Mouse (Mus musculus) E14TG2a.4 (cell line): ENCODE data around the gene Csf2.

Source experiments
- CTCF ChIP-seq: conservative IDR thresholded peaks from 2 replicates; pipeline ENCODE4 v1.5.1; 2014; ENCODE audit warnings: low read length
- NANOG ChIP-seq: IDR thresholded peaks from 2 replicates; pipeline ENCODE4 v1.6.1; 2014; ENCODE audit warnings: borderline replicate concordance, low read length, mixed read lengths
- POU5F1 ChIP-seq: IDR thresholded peaks from 2 replicates; pipeline ENCODE4 v1.6.1; 2014; ENCODE audit warnings: low read length, borderline replicate concordance

DNA sequence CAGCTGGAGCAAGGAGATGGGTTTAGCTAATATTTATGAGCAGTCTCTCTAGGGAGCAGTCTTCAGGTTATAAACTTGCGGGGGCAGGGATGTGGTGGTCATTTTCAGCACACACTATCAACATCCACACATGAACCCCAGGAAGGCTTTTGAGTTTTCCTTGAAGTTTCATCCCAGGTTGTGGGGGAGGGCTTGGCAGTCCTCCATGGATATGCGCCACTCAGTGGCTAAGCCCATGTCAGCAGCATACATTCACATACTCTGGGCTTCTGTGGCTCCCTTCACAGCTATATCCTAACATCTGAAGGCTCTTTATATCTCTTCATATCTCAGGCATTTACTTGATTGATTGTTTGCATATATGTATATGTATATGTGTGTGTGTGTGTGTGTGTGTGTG is 46.3 kb downstream of the Csf2 start:
- TF ChIP-seq CTCF (no peak), NANOG (no peak), POU5F1 (no peak)
